Mouse (Mus musculus): ENCODE data around the gene Aars2. TPM values are rescaled to one million over a fixed set of nuclear protein-coding genes. Genes with fewer than 3 reads are reported as not detected.

Aars2 gene
- polyA plus RNA-seq, 1 experiment from 2014 or later = 11.5 TPM

GRCm38 (mm10) chr17:45517135-45517534 is 10.5 kb downstream of the Aars2 start:
- TF ChIP-seq CTCF (IDR thresholded peaks at IDR 0.05; ENCODE audit: low read depth) = no peak
- no peaks in the 10 kb centered on the region for H3K27me3 ChIP-seq (ENCODE audit: insufficient read depth, low read length)
- H3K9me3 ChIP-seq (replicated peaks; ENCODE audit: low read length) = no peaks in the 10 kb centered on the region
- H3K36me3 ChIP-seq (ENCODE audit: insufficient read depth, low read length) = peaks cover 14% of the 10 kb centered on the region; the same call in 1 of the 2 replicates
- no peak overlapping the region for H3K9ac ChIP-seq (ENCODE audit: low read depth, low read length)
- WGBS = 94% methylated on average over 21 of the region's 21 CpGs
- DNase-seq (ENCODE audit: low spot score) = no peak
- H3K4me1 ChIP-seq (replicated peaks; ENCODE audit: insufficient read depth, low read length) = no peaks in the 10 kb centered on the region
- H3K4me3 ChIP-seq (replicated peaks; ENCODE audit: low read depth, low read length) = no peak overlapping the region
- ATAC-seq (replicated peaks; ENCODE audit: low FRiP score, low read depth) = no peak
- H3K4me2 ChIP-seq (ENCODE audit: low read length) = no peak overlapping the region
- H3K27ac ChIP-seq = no peak overlapping the region

- 91% methylated on average over 28 of the region's 28 CpGs for WGBS
- peaks cover 14% of the 10 kb centered on the region; the same call in 1 of the 2 replicates for H3K36me3 ChIP-seq (ENCODE audit: insufficient read depth, low read length)
- no peak overlapping the region for H3K9ac ChIP-seq (ENCODE audit: low read depth, low read length)
- DNase-seq (ENCODE audit: low spot score) (no peak), ATAC-seq (replicated peaks; ENCODE audit: low FRiP score, low read depth) (no peak)
- H3K4me3 ChIP-seq (replicated peaks; ENCODE audit: low read depth, low read length) = no peak overlapping the region
- no peaks in the 10 kb centered on the region for H3K9me3 ChIP-seq (replicated peaks; ENCODE audit: low read length)
- H3K4me2 ChIP-seq (ENCODE audit: low read length) = no peak overlapping the region
- H3K4me1 ChIP-seq (replicated peaks; ENCODE audit: insufficient read depth, low read length) = 0 out of 2 replicates have a peak, but pooled peaks cover under 1% of the 10 kb centered on the region
- H3K27ac ChIP-seq = no peak overlapping the region
- no peaks in the 10 kb centered on the region for H3K27me3 ChIP-seq (ENCODE audit: insufficient read depth, low read length)
- no peak for TF ChIP-seq CTCF (IDR thresholded peaks at IDR 0.05; ENCODE audit: low read depth)
Measured at GRCm38 (mm10) chr17:45517549-45518215, 11.0 kb downstream of the Aars2 start.

- Histone ChIP-seq H3K27me3 (ENCODE audit: insufficient read depth, low read length) (no peaks in the 10 kb centered on the region), H3K4me3 (replicated peaks; ENCODE audit: low read depth, low read length) (no peak overlapping the region), H3K36me3 (ENCODE audit: insufficient read depth, low read length) (peaks cover 14% of the 10 kb centered on the region; the same call in 1 of the 2 replicates), H3K27ac (no peak overlapping the region), H3K9ac (ENCODE audit: low read depth, low read length) (no peak overlapping the region), H3K4me1 (replicated peaks; ENCODE audit: insufficient read depth, low read length) (0 out of 2 replicates have a peak, but pooled peaks cover 6% of the 10 kb centered on the region), H3K4me2 (ENCODE audit: low read length) (no peak overlapping the region), H3K9me3 (replicated peaks; ENCODE audit: low read length) (no peaks in the 10 kb centered on the region)
- TF ChIP-seq CTCF (IDR thresholded peaks at IDR 0.05; ENCODE audit: low read depth) = no peak
- ATAC-seq (replicated peaks; ENCODE audit: low FRiP score, low read depth) = no peak
- 73% methylated on average over 12 of the region's 12 CpGs for WGBS
- DNase-seq (ENCODE audit: low spot score) = no peak
Measured at GRCm38 (mm10) chr17:45518766-45519475, 12.3 kb downstream of the Aars2 start.

- H3K4me2 ChIP-seq (ENCODE audit: low read length) = no peak overlapping the region
- peaks cover 6% of the 10 kb centered on the region; the same call in 1 of the 2 replicates for H3K27me3 ChIP-seq (ENCODE audit: insufficient read depth, low read length)
- DNase-seq (ENCODE audit: low spot score) (no peak), ATAC-seq (replicated peaks; ENCODE audit: low FRiP score, low read depth) (no peak)
- no peak overlapping the region for H3K27ac ChIP-seq
- no peak overlapping the region for H3K9ac ChIP-seq (ENCODE audit: low read depth, low read length)
- no peaks in the 10 kb centered on the region for H3K9me3 ChIP-seq (replicated peaks; ENCODE audit: low read length)
- TF ChIP-seq CTCF (IDR thresholded peaks at IDR 0.05; ENCODE audit: low read depth) = no peak
- H3K4me1 ChIP-seq (replicated peaks; ENCODE audit: insufficient read depth, low read length) = 0 out of 2 replicates have a peak, but pooled peaks cover 6% of the 10 kb centered on the region
- no peak overlapping the region for H3K4me3 ChIP-seq (replicated peaks; ENCODE audit: low read depth, low read length)
- H3K36me3 ChIP-seq (ENCODE audit: insufficient read depth, low read length) = peaks cover 14% of the 10 kb centered on the region; the same call in 1 of the 2 replicates
- WGBS = 72% methylated on average over 11 of the region's 11 CpGs
Measured at GRCm38 (mm10) chr17:45520136-45520535, 13.5 kb downstream of the Aars2 start.

- Histone ChIP-seq H3K4me3 (replicated peaks; ENCODE audit: low read depth, low read length) (peak within 1 kb of the TSS; percentile 23), H3K4me2 (ENCODE audit: low read length) (peak within 1 kb of the TSS; percentile 63), H3K9me3 (replicated peaks; ENCODE audit: low read length) (no peaks in the 10 kb centered on the region), H3K4me1 (replicated peaks; ENCODE audit: insufficient read depth, low read length) (0 out of 2 replicates have a peak, but pooled peaks cover 6% of the 10 kb centered on the region), H3K27me3 (ENCODE audit: insufficient read depth, low read length) (peaks cover 6% of the 10 kb centered on the region; the same call in 1 of the 2 replicates), H3K9ac (ENCODE audit: low read depth, low read length) (peak within 1 kb of the TSS; percentile 42; the same call in 1 of the 2 replicates), H3K36me3 (ENCODE audit: insufficient read depth, low read length) (peaks cover 11% of the 10 kb centered on the region; the same call in 1 of the 2 replicates), H3K27ac (no peak within 1 kb of the TSS)
- TF ChIP-seq CTCF (IDR thresholded peaks at IDR 0.05; ENCODE audit: low read depth) = 0 out of 2 replicates have a peak, but pooled peaks have one; percentile 7
- DNase-seq (ENCODE audit: low spot score) = peak; percentile 70
- ATAC-seq (replicated peaks; ENCODE audit: low FRiP score, low read depth) = peak; percentile 50; the same call in 1 of the 2 replicates
- under 1% methylated on average over 21 of the region's 21 CpGs for WGBS
Measured at GRCm38 (mm10) chr17:45523263-45523662, 16.6 kb downstream of the Aars2 start, which contains the start of gene Tcte1. TSS of gene Tcte1 (plus strand) at chr17:45523434.

GRCm38 (mm10) chr17:45524961-45525360 is 18.3 kb downstream of the Aars2 start:
- H3K4me1 ChIP-seq (replicated peaks; ENCODE audit: insufficient read depth, low read length) = 0 out of 2 replicates have a peak, but pooled peaks cover 6% of the 10 kb centered on the region
- no peak for TF ChIP-seq CTCF (IDR thresholded peaks at IDR 0.05; ENCODE audit: low read depth)
- WGBS = 48% methylated on average over 4 of the region's 4 CpGs
- H3K4me3 ChIP-seq (replicated peaks; ENCODE audit: low read depth, low read length) = no peak overlapping the region
- no peak for ATAC-seq (replicated peaks; ENCODE audit: low FRiP score, low read depth)
- H3K4me2 ChIP-seq (ENCODE audit: low read length) = no peak overlapping the region
- H3K36me3 ChIP-seq (ENCODE audit: insufficient read depth, low read length) = no peaks in the 10 kb centered on the region
- no peak for DNase-seq (ENCODE audit: low spot score)
- H3K27me3 ChIP-seq (ENCODE audit: insufficient read depth, low read length) = peaks cover 6% of the 10 kb centered on the region; the same call in 1 of the 2 replicates
- no peak overlapping the region for H3K27ac ChIP-seq
- no peaks in the 10 kb centered on the region for H3K9me3 ChIP-seq (replicated peaks; ENCODE audit: low read length)
- H3K9ac ChIP-seq (ENCODE audit: low read depth, low read length) = no peak overlapping the region
